ENCODE assay signal across 8 mouse cellular contexts in genomic region chr10:81365073-81365472, GRCm38 (mm10). TPM values are rescaled to one million over a fixed set of nuclear protein-coding genes. Genes with fewer than 3 reads are reported as not detected.
A peak's percentile ranks its signal among the peaks of the same experiment; 100 is the strongest.
DNase-seq lines count a peak whose midpoint lies in the region; ATAC-seq and TF ChIP-seq lines count a peak whose summit lies in the region.

No protein-coding gene starts in this region.

- 0 out of 2 replicates have a peak, but pooled peaks have one; percentile 20 for TF ChIP-seq POLR2A in cortical plate, adult 2 months (IDR thresholded peaks at IDR 0.05; ENCODE audit: extremely low read depth, insufficient read depth, low read length)

- DNase-seq in layer of hippocampus, adult 9-11 months: peak; percentile 67
- DNase-seq in layer of hippocampus, postnatal 36 days: no peak
- DNase-seq in forebrain, embryonic 14.5 days (ENCODE audit: low spot score): no peak
- no peak for DNase-seq in ovary, adult 18-20 months (ENCODE audit: low spot score)
- no peak for DNase-seq in thymus, postnatal 36 days
- no peak for DNase-seq in embryo, embryonic 10 days (ENCODE audit: low spot score)

- no peaks in the 10 kb centered on the region for H3K9me3 ChIP-seq in forebrain, embryonic 14.5 days (replicated peaks; ENCODE audit: control insufficient read depth, low read length)
- H3K9me3 ChIP-seq in midbrain, embryonic 12.5 days: no peaks in the 10 kb centered on the region

- no peak overlapping the region for H3K9ac ChIP-seq in forebrain, embryonic 14.5 days (ENCODE audit: low read length)
- H3K9ac ChIP-seq in midbrain, embryonic 12.5 days (replicated peaks): no peak overlapping the region; the same call in 1 of the 2 replicates

- 24% methylated on average over 4 of the region's 4 CpGs for WGBS in forebrain, embryonic 14.5 days
- WGBS in midbrain, embryonic 12.5 days: 28% methylated on average over 4 of the region's 4 CpGs

- H3K4me2 ChIP-seq in forebrain, embryonic 14.5 days (ENCODE audit: low read length): no peak overlapping the region; the same call in 1 of the 2 replicates
- peak overlapping the region; percentile 48; the same call in 1 of the 2 replicates for H3K4me2 ChIP-seq in midbrain, embryonic 12.5 days (replicated peaks)

- H3K4me3 ChIP-seq in cortical plate, adult 2 months (ENCODE audit: insufficient read depth, low read length): no peak overlapping the region
- no peak overlapping the region for H3K4me3 ChIP-seq in forebrain, embryonic 14.5 days (ENCODE audit: low read depth, low read length)
- H3K4me3 ChIP-seq in midbrain, embryonic 12.5 days: no peak overlapping the region

- no peak overlapping the region for H3K27ac ChIP-seq in cortical plate, adult 2 months (ENCODE audit: insufficient read depth, low read length)
- no peak overlapping the region for H3K27ac ChIP-seq in forebrain, embryonic 14.5 days (ENCODE audit: low read depth, low read length)
- H3K27ac ChIP-seq in midbrain, embryonic 12.5 days (replicated peaks): no peak overlapping the region

- peak; percentile 14; the same call in 1 of the 2 replicates for ATAC-seq in forebrain, embryonic 14.5 days
- ATAC-seq in midbrain, embryonic 12.5 days (ENCODE audit: low FRiP score, low read depth): peak; percentile 10; the same call in 1 of the 2 replicates

- no peaks in the 10 kb centered on the region for H3K4me1 ChIP-seq in cortical plate, adult 2 months (ENCODE audit: control insufficient read depth, insufficient read depth, low read length)
- H3K4me1 ChIP-seq in forebrain, embryonic 14.5 days (ENCODE audit: control insufficient read depth, insufficient read depth, low read length): peaks cover 16% of the 10 kb centered on the region
- H3K4me1 ChIP-seq in midbrain, embryonic 12.5 days: peaks cover 51% of the 10 kb centered on the region

- H3K27me3 ChIP-seq in forebrain, embryonic 14.5 days (replicated peaks; ENCODE audit: control insufficient read depth, insufficient read depth, low read length): peaks cover 27% of the 10 kb centered on the region
- H3K27me3 ChIP-seq in midbrain, embryonic 12.5 days: peaks cover 36% of the 10 kb centered on the region

- TF ChIP-seq CTCF in cortical plate, adult 2 months (IDR thresholded peaks at IDR 0.05; ENCODE audit: extremely low read depth, insufficient read depth, low read length): no peak

- peaks cover 45% of the 10 kb centered on the region for H3K36me3 ChIP-seq in forebrain, embryonic 14.5 days (ENCODE audit: control insufficient read depth, insufficient read depth, low read length)
- peaks cover 41% of the 10 kb centered on the region for H3K36me3 ChIP-seq in midbrain, embryonic 12.5 days

RNA-seq across cellular contexts. Expression of gene 4930404N11Rik, which starts 0.5 kb away (rescaled TPM):
- total RNA-seq in layer of hippocampus, postnatal 36 days (2021): 1 to 10 TPM; 1.6 to 1.9 TPM
- polyA plus RNA-seq in cortical plate, adult 2 months (2012; rRNA removed): 0.45 and 0.52 TPM in 2 replicates
- polyA plus RNA-seq in forebrain, embryonic 14.5 days (2014; fragmentation: Nextera tagmentation; extraction: Ambion mirVana): 0.33 TPM in 1 of 2 replicates, not detected in the other
- 0.34 and 0.92 TPM in 2 replicates for polyA plus RNA-seq in midbrain, embryonic 12.5 days (2016; fragmentation: Nextera tagmentation; extraction: Ambion mirVana)

RNA-seq across cellular contexts. Expression of gene Mfsd12, which starts 7.8 kb away (rescaled TPM):
- 10 to 100 TPM; 43.5 to 48.4 TPM for total RNA-seq in layer of hippocampus, postnatal 36 days (2021)
- polyA plus RNA-seq in cortical plate, adult 2 months (2012; rRNA removed): 30.1 and 30.8 TPM in 2 replicates
- polyA plus RNA-seq in forebrain, embryonic 14.5 days (2014; fragmentation: Nextera tagmentation; extraction: Ambion mirVana): 4.1 and 4.9 TPM in 2 replicates
- polyA plus RNA-seq in midbrain, embryonic 12.5 days (2016; fragmentation: Nextera tagmentation; extraction: Ambion mirVana): 12.0 and 13.7 TPM in 2 replicates

RNA-seq across cellular contexts. Expression of gene Fzr1, which starts 13.2 kb away (rescaled TPM):
- total RNA-seq in layer of hippocampus, postnatal 36 days (2021): 10 to 100 TPM; 61.5 to 68.9 TPM
- 75.5 and 76.0 TPM in 2 replicates for polyA plus RNA-seq in cortical plate, adult 2 months (2012; rRNA removed)
- polyA plus RNA-seq in forebrain, embryonic 14.5 days (2014; fragmentation: Nextera tagmentation; extraction: Ambion mirVana): 101 and 109 TPM in 2 replicates
- polyA plus RNA-seq in midbrain, embryonic 12.5 days (2016; fragmentation: Nextera tagmentation; extraction: Ambion mirVana): 135 and 139 TPM in 2 replicates

RNA-seq across cellular contexts. Expression of gene Hmg20b, which starts 14.8 kb away (rescaled TPM):
- 10 to 100 TPM; 27.6 to 35.0 TPM for total RNA-seq in layer of hippocampus, postnatal 36 days (2021)
- 34.4 and 36.3 TPM in 2 replicates for polyA plus RNA-seq in cortical plate, adult 2 months (2012; rRNA removed)
- polyA plus RNA-seq in forebrain, embryonic 14.5 days (2014; fragmentation: Nextera tagmentation; extraction: Ambion mirVana): 42.5 and 44.4 TPM in 2 replicates
- 90.8 and 97.9 TPM in 2 replicates for polyA plus RNA-seq in midbrain, embryonic 12.5 days (2016; fragmentation: Nextera tagmentation; extraction: Ambion mirVana)

RNA-seq across cellular contexts. Expression of gene Dohh, which starts 19.2 kb away (rescaled TPM):
- 10 to 100 TPM; 72.5 to 76.9 TPM for total RNA-seq in layer of hippocampus, postnatal 36 days (2021)
- 106 and 108 TPM in 2 replicates for polyA plus RNA-seq in cortical plate, adult 2 months (2012; rRNA removed)
- 78.7 and 78.8 TPM in 2 replicates for polyA plus RNA-seq in forebrain, embryonic 14.5 days (2014; fragmentation: Nextera tagmentation; extraction: Ambion mirVana)
- polyA plus RNA-seq in midbrain, embryonic 12.5 days (2016; fragmentation: Nextera tagmentation; extraction: Ambion mirVana): 63.5 and 67.2 TPM in 2 replicates
